Mouse (Mus musculus) midbrain, embryonic 12.5 days (tissue): Measurements from ENCODE around the gene Hist1h4b. TPM values are rescaled to one million over a fixed set of nuclear protein-coding genes. Genes with fewer than 3 reads are reported as not detected.
"Not testable (repeated sequence)": the region's sequence is repeated elsewhere in the genome, so short reads cannot be mapped to it uniquely, and the experiment has no call there.

Source experiments
- ATAC-seq: fragments of 200-750 bp; cut with Nextera tagmentation; 2 replicates; pipeline ENCODE4 v1.8.0; 2017; ENCODE audit warnings: low read depth, moderate TSS enrichment, moderate library complexity; ENCODE audit not compliant: low FRiP score
- H3K27ac ChIP-seq: fragments of 300-500 bp; sonication (generic); replicated peaks from 2 replicates; pipeline ENCODE4 v1.5.1; 2016; ENCODE audit warnings: mild to moderate bottlenecking
- H3K27me3 ChIP-seq: fragments of 300-500 bp; sonication (generic); 2 replicates; pipeline ENCODE4 v1.6.1; 2016; ENCODE audit warnings: mild to moderate bottlenecking
- H3K36me3 ChIP-seq: fragments of 300-500 bp; sonication (generic); 2 replicates; pipeline ENCODE4 v1.6.1; 2016
- H3K4me1 ChIP-seq: fragments of 300-500 bp; sonication (generic); 2 replicates; pipeline ENCODE4 v1.6.1; 2016
- H3K4me2 ChIP-seq: fragments of 300-500 bp; sonication (generic); replicated peaks from 2 replicates; pipeline ENCODE4 v1.6.1; 2016; ENCODE audit warnings: mild to moderate bottlenecking, moderate library complexity
- H3K4me3 ChIP-seq: fragments of 300-500 bp; sonication (generic); 2 replicates; pipeline ENCODE4 v1.5.1; 2016; ENCODE audit warnings: mild to moderate bottlenecking
- H3K9ac ChIP-seq: fragments of 300-500 bp; sonication (generic); replicated peaks from 2 replicates; pipeline ENCODE4 v1.6.1; 2016; ENCODE audit warnings: mild to moderate bottlenecking, moderate library complexity
- H3K9me3 ChIP-seq: fragments of 300-500 bp; sonication (generic); 2 replicates; pipeline ENCODE4 v1.6.1; 2016; ENCODE audit warnings: mild to moderate bottlenecking
- WGBS: fragments of 180-500 bp; shearing (Covaris S2); methylation state at CpG from one replicate; pipeline ENCODE4 v1.1.7; 2016; 5-methylcytosine and 5-hydroxymethylcytosine counted together
- polyA plus RNA-seq: library from polyadenylated mRNA; unstranded; fragments of >200 nt; fragmentation: Nextera tagmentation; extraction: Ambion mirVana; gene quantifications from 2 replicates; pipeline ENCODE4 v1.2.1, GENCODE M21; 2016

Hist1h4b gene
- polyA plus RNA-seq, 1 experiment from 2014 or later = 5.0 TPM

- WGBS = 85% methylated on average over 5 of the region's 5 CpGs
Observed at GRCm38 (mm10) chr13:23743215-23743614, 13.6 kb upstream of the Hist1h4b start.

GRCm38 (mm10) chr13:23743963-23744362 is 12.8 kb upstream of the Hist1h4b start:
- H3K9ac ChIP-seq = peak overlapping the region; percentile 46; the same call in 1 of the 2 replicates
- WGBS = 39% methylated on average over 4 of the region's 4 CpGs
- no peak for ATAC-seq
- no peaks in the 10 kb centered on the region for H3K36me3 ChIP-seq
- no peaks in the 10 kb centered on the region for H3K27me3 ChIP-seq
- peak overlapping the region; percentile 47; the same call in 1 of the 2 replicates for H3K4me3 ChIP-seq
- H3K4me2 ChIP-seq = peak overlapping the region; percentile 67
- H3K9me3 ChIP-seq = no peaks in the 10 kb centered on the region
- H3K27ac ChIP-seq = peak overlapping the region; percentile 77
- peaks cover 40% of the 10 kb centered on the region for H3K4me1 ChIP-seq

More at GRCm38 (mm10) chr13:23743215-23743614, 13.6 kb upstream of the Hist1h4b start:
- no peak for ATAC-seq
- no peaks in the 10 kb centered on the region for H3K9me3 ChIP-seq
- H3K4me2 ChIP-seq = no peak overlapping the region
- no peak overlapping the region for H3K27ac ChIP-seq
- H3K4me1 ChIP-seq = peaks cover 38% of the 10 kb centered on the region
- H3K4me3 ChIP-seq = no peak overlapping the region
- H3K36me3 ChIP-seq = no peaks in the 10 kb centered on the region
- H3K27me3 ChIP-seq = no peaks in the 10 kb centered on the region
- H3K9ac ChIP-seq = no peak overlapping the region

GRCm38 (mm10) chr13:23744421-23745380 is 12.1 kb upstream of the Hist1h4b start:
- Histone ChIP-seq H3K27ac (peak overlapping the region; percentile 77), H3K27me3 (no peaks in the 10 kb centered on the region), H3K9ac (peak overlapping the region; percentile 46), H3K36me3 (no peaks in the 10 kb centered on the region), H3K4me3 (peak overlapping the region; percentile 47), H3K4me1 (peaks cover 33% of the 10 kb centered on the region), H3K4me2 (peak overlapping the region; percentile 67), H3K9me3 (no peaks in the 10 kb centered on the region)
- under 1% methylated on average over 18 of the region's 36 CpGs for WGBS
- ATAC-seq = no peak

DNA sequence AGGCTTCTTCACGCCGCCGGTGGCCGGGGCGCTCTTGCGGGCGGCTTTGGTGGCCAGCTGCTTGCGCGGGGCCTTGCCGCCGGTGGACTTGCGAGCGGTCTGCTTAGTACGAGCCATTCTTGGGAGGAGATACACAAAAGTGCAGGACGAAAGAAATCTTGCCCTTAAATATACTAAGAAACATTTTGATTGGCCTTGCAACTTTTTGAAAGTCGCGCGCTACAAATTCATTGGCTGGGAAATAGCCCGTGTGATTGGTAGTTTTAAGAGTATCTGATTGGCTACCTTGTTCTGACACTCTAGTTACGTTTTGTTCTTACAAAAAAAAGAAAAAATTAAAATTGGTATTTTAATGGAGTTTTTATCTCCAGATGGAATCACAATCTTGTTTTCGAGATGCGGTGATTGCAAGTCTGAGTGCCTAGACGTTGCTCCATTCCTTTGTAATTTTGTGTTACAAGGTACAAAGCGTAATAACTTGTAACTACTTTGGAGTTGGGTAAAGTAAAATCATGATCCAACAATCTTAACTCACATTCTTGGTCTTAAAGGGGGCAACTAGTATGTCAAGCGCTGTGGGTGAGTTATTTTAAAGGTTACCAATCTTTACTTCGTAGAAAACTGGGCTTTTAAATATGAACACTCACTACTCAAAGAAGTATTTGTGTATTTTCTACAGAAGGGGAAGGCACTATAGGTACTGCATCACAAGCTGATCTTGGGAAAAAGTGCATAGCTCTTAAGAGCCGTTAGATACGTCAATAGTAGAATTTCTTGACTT is 11.2 kb upstream of the Hist1h4b start, which contains the start of gene Hist1h3c:
Gene Hist1h3c, minus strand, starts transcription at position 222 of the 781 bp plus-strand sequence.
- H3K27ac ChIP-seq = peak within 1 kb of the TSS; percentile 98
- no peaks in the 10 kb centered on the region for H3K36me3 ChIP-seq
- under 1% methylated on average over 26 of the region's 28 CpGs for WGBS
- peaks cover 25% of the 10 kb centered on the region for H3K4me1 ChIP-seq
- H3K4me2 ChIP-seq = peak within 1 kb of the TSS; percentile 67
- peak; percentile 72 for ATAC-seq
- H3K9ac ChIP-seq = peak within 1 kb of the TSS; percentile 62
- H3K27me3 ChIP-seq = no peaks in the 10 kb centered on the region
- no peaks in the 10 kb centered on the region for H3K9me3 ChIP-seq
- H3K4me3 ChIP-seq = peak within 1 kb of the TSS; percentile 47

DNA sequence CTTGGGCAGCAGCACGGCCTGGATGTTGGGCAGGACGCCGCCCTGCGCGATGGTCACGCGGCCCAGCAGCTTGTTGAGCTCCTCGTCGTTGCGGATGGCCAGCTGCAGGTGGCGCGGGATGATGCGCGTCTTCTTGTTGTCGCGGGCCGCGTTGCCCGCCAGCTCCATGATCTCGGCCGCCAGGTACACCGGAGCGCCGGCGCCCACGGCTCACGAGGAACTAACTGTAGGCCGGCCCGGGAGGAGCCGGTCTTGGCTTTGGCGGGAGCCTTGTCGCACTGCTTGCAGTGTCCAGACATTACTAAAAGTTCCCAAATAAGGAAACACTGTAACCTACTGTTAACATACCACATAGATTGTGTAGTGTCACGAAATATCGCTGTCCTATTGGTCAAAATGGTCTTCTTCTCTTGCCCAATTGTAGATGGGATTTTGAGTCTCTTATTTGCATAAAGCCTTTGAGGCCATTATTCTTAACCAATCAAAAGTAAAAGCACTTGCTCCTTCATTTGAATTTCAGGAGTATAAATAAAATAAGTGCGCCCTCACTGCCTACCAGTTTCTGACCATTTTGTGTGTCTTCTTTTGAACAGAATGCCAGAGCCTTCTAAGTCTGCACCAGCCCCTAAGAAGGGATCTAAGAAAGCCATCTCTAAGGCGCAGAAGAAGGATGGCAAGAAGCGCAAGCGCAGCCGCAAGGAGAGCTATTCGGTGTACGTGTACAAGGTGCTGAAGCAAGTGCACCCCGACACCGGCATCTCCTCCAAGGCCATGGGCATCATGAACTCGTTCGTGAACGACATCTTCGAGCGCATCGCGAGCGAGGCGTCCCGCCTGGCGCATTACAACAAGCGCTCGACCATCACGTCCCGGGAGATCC is 10.4 kb upstream of the Hist1h4b start, which contains the start of gene Hist1h2bb:
Gene Hist1h2bb, plus strand, starts transcription at position 534 of the 880 bp plus-strand sequence.
- WGBS = under 1% methylated on average over 45 of the region's 58 CpGs
- Histone ChIP-seq H3K4me2 (peak within 1 kb of the TSS; percentile 67), H3K4me1 (peaks cover 21% of the 10 kb centered on the region), H3K9ac (peak within 1 kb of the TSS; percentile 62), H3K27ac (peak within 1 kb of the TSS; percentile 98), H3K4me3 (peak within 1 kb of the TSS; percentile 47)
- peak; percentile 92 for ATAC-seq
- H3K9me3 ChIP-seq, H3K36me3 ChIP-seq, H3K27me3 ChIP-seq: not testable (repeated sequence)

- 2% methylated on average over 13 of the region's 13 CpGs for WGBS
- Histone ChIP-seq H3K4me1 (peaks cover 21% of the 10 kb centered on the region), H3K4me2 (peak overlapping the region; percentile 67), H3K27me3 (no peaks in the 10 kb centered on the region), H3K4me3 (peak overlapping the region; percentile 47), H3K36me3 (no peaks in the 10 kb centered on the region), H3K27ac (peak overlapping the region; percentile 98), H3K9me3 (no peaks in the 10 kb centered on the region), H3K9ac (peak overlapping the region; percentile 47)
- peak; percentile 7; the same call in 1 of the 2 replicates for ATAC-seq
Observed at GRCm38 (mm10) chr13:23747081-23747891, 9.5 kb upstream of the Hist1h4b start.

- H3K9me3 ChIP-seq = no peaks in the 10 kb centered on the region
- WGBS = 3% methylated on average over 4 of the region's 4 CpGs
- H3K27me3 ChIP-seq = no peaks in the 10 kb centered on the region
- H3K27ac ChIP-seq = peak overlapping the region; percentile 98
- H3K4me2 ChIP-seq = peak overlapping the region; percentile 67
- peaks cover 24% of the 10 kb centered on the region for H3K4me1 ChIP-seq
- ATAC-seq = no peak
- H3K4me3 ChIP-seq = no peak overlapping the region
- no peaks in the 10 kb centered on the region for H3K36me3 ChIP-seq
- no peak overlapping the region; the same call in 1 of the 2 replicates for H3K9ac ChIP-seq
Observed at GRCm38 (mm10) chr13:23747892-23748288, 8.9 kb upstream of the Hist1h4b start.

- H3K4me3 ChIP-seq = no peak overlapping the region
- H3K4me1 ChIP-seq = peaks cover 25% of the 10 kb centered on the region
- no peak for ATAC-seq
- no peaks in the 10 kb centered on the region for H3K27me3 ChIP-seq
- no peaks in the 10 kb centered on the region for H3K9me3 ChIP-seq
- H3K27ac ChIP-seq = peak overlapping the region; percentile 70; the same call in 1 of the 2 replicates
- H3K9ac ChIP-seq = no peak overlapping the region
- no peak overlapping the region for H3K4me2 ChIP-seq
- WGBS = 90% methylated on average over 5 of the region's 5 CpGs
- H3K36me3 ChIP-seq = no peaks in the 10 kb centered on the region
Observed at GRCm38 (mm10) chr13:23749563-23750121, 7.2 kb upstream of the Hist1h4b start.

DNA sequence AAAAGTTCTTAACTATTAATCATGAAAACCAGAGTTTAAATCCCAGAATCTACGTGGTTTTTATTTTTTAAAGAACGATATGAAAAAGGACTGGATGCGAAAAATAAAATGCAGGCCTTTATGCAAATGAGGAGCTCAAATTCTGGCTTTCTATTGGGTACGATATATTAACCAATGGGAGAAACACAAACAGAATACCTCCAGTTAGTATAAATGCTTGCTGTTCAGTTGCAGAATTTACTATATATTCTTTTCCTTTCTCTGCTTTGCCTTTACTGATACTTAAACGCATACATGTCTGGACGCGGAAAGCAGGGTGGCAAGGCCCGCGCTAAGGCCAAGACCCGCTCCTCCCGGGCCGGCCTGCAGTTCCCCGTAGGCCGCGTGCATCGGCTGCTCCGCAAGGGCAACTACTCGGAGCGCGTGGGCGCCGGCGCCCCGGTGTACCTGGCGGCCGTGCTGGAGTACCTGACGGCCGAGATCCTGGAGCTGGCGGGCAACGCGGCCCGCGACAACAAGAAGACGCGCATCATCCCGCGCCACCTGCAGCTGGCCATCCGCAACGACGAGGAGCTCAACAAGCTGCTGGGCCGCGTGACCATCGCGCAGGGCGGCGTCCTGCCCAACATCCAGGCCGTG is 5.9 kb upstream of the Hist1h4b start, which contains the start of gene Hist1h2ab:
Gene Hist1h2ab, plus strand, starts transcription at position 288 of the 639 bp plus-strand sequence.
- under 1% methylated on average over 35 of the region's 47 CpGs for WGBS
- not testable (repeated sequence) for H3K27me3 ChIP-seq, H3K9me3 ChIP-seq, H3K36me3 ChIP-seq
- Histone ChIP-seq H3K4me2 (peak within 1 kb of the TSS; percentile 60), H3K9ac (peak within 1 kb of the TSS; percentile 54), H3K4me3 (peak within 1 kb of the TSS; percentile 47), H3K27ac (peak within 1 kb of the TSS; percentile 95), H3K4me1 (peaks cover 22% of the 10 kb centered on the region)
- ATAC-seq = peak; percentile 47

DNA sequence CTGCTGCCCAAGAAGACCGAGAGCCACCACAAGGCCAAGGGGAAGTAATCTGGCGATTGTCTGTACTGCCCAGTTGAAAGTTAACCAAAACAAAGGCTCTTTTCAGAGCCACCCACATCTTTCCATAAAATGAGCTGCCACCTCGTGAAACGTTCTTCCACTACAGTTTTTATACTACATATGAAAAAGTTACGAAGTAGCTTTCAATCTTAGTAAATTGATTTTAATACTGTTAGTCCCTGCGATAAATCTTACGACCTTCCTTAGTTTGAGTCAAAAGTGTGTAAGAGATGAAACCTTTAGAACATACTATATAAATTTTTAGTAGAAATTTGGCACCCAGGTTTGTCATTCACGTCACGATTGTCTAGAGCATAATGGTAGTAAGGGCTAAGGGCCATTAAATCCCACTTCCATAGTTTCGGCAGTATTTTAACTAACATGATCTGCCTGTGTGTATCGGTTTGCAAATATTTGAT is 5.3 kb upstream of the Hist1h4b start:
- peak; percentile 21 for ATAC-seq
- peak overlapping the region; percentile 47 for H3K4me3 ChIP-seq
- peak overlapping the region; percentile 95 for H3K27ac ChIP-seq
- peak overlapping the region; percentile 60 for H3K4me2 ChIP-seq
- peaks cover 22% of the 10 kb centered on the region for H3K4me1 ChIP-seq
- H3K36me3 ChIP-seq = no peaks in the 10 kb centered on the region
- H3K9me3 ChIP-seq = no peaks in the 10 kb centered on the region
- H3K9ac ChIP-seq = peak overlapping the region; percentile 54; the same call in 1 of the 2 replicates
- 1% methylated on average over 11 of the region's 11 CpGs for WGBS
- H3K27me3 ChIP-seq = no peaks in the 10 kb centered on the region
